Mouse (Mus musculus): ENCODE data around the gene Pou2f1. TPM values are rescaled to one million over a fixed set of nuclear protein-coding genes. Genes with fewer than 3 reads are reported as not detected.
"Not testable (repeated sequence)": the region's sequence is repeated elsewhere in the genome, so short reads cannot be mapped to it uniquely, and the experiment has no call there.

Pou2f1 gene
- total RNA-seq, 2 experiments from 2014 or later, result 25.2 to 25.5 TPM

- peak; percentile 70 to 84 for DNase-seq (ENCODE audit: low spot score in 2 of 2)
Observed at GRCm38 (mm10) chr1:166003181-166004022, 924 bp upstream of the Pou2f1 start.

GRCm38 (mm10) chr1:166001904-166002489 lies 481 bp downstream of the Pou2f1 start:
- peak in 1 of 2 experiments; percentile 18 for DNase-seq (ENCODE audit: low spot score in 2 of 2)

- peak; percentile 8 to 16 for DNase-seq (ENCODE audit: low spot score in 2 of 2)
Observed at GRCm38 (mm10) chr1:166001121-166001903, 1.2 kb downstream of the Pou2f1 start.

GRCm38 (mm10) chr1:166000601-166001120 lies 1.8 kb downstream of the Pou2f1 start:
- DNase-seq (ENCODE audit: low spot score in 2 of 2), result no peak

- DNase-seq (ENCODE audit: low spot score in 2 of 2), result no peak
Observed at GRCm38 (mm10) chr1:165999709-166000108, 2.8 kb downstream of the Pou2f1 start.

GRCm38 (mm10) chr1:165995661-165996055 lies 6.8 kb downstream of the Pou2f1 start:
- no peak for DNase-seq (ENCODE audit: low spot score in 2 of 2)

GRCm38 (mm10) chr1:165995011-165995660 lies 7.3 kb downstream of the Pou2f1 start:
- DNase-seq (ENCODE audit: low spot score in 2 of 2), result not testable (repeated sequence)

GRCm38 (mm10) chr1:165994279-165994678 lies 8.2 kb downstream of the Pou2f1 start:
- no peak for DNase-seq (ENCODE audit: low spot score in 2 of 2)

GRCm38 (mm10) chr1:165993270-165994156 lies 9.0 kb downstream of the Pou2f1 start:
- no peak for DNase-seq (ENCODE audit: low spot score in 2 of 2)

- DNase-seq (ENCODE audit: low spot score in 2 of 2), result no peak
Observed at GRCm38 (mm10) chr1:165988536-165988935, 13.9 kb downstream of the Pou2f1 start.

- DNase-seq (ENCODE audit: low spot score in 2 of 2), result no peak
Observed at GRCm38 (mm10) chr1:165988072-165988471, 14.4 kb downstream of the Pou2f1 start.

- DNase-seq (ENCODE audit: low spot score in 2 of 2), result no peak
Observed at GRCm38 (mm10) chr1:165985743-165986360, 16.6 kb downstream of the Pou2f1 start.

GRCm38 (mm10) chr1:165985186-165985585 lies 17.3 kb downstream of the Pou2f1 start:
- no peak for DNase-seq (ENCODE audit: low spot score in 2 of 2)

GRCm38 (mm10) chr1:165976672-165977448 lies 25.6 kb downstream of the Pou2f1 start:
- no peak for DNase-seq (ENCODE audit: low spot score in 2 of 2)

- DNase-seq (ENCODE audit: low spot score in 2 of 2), result no peak
Observed at GRCm38 (mm10) chr1:165969001-165969690, 33.3 kb downstream of the Pou2f1 start.

GRCm38 (mm10) chr1:165967027-165967654 lies 35.3 kb downstream of the Pou2f1 start:
- no peak for DNase-seq (ENCODE audit: low spot score in 2 of 2)

GRCm38 (mm10) chr1:165966156-165966914 lies 36.1 kb downstream of the Pou2f1 start:
- DNase-seq (ENCODE audit: low spot score in 2 of 2), result no peak

Data from adrenal gland, postnatal 4 days (tissue).